Comparison of ENCODE assay signal across 15 mouse cellular contexts in the genomic region with DNA sequence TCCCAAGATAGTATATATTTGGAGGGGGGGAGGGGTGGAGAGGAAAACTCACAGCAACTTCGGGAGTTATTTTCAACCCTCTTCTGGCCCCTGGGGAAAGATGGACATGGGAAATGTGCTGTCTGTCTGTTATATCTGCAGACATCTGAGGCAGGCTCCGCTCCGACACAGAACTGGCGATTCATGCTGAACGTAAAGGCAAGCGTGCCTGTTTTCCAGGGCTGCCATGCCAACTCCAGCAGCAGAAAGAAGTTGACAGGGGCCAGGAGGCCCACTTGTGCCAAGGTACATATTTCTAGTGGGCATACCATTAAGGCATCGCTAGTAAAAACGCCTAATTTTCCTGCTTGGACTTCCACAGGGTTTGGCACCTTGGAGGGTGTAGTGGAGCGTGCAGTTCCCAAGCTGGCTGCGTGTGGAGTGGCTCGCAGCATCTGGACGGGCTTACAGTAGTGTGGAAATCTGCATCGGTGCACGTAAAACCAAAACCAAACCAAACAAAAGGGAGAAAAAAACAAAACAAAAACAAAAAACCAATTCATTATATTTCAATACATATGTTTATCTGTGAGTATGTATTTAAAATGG. TPM values are rescaled to one million over a fixed set of nuclear protein-coding genes. Genes with fewer than 3 reads are reported as not detected.
DNase-seq lines count a peak whose midpoint lies in the region; ATAC-seq lines count a peak whose summit lies in the region.
"Had no signal": no experiment of that assay in that cellular context is flagged by ENCODE, and none has a peak within 500 bp of the region (broad histone marks: within the 10 kb centered on the region; RNA-seq: fewer than 3 reads in every experiment).

No protein-coding gene starts in this region.

- H3K4me2 ChIP-seq in hindbrain, embryonic 13.5 days, result no peak overlapping the region
- no peak overlapping the region for H3K4me2 ChIP-seq in hindbrain, embryonic 12.5 days (replicated peaks)
- peak overlapping the region; percentile 7; the same call in 1 of the 2 replicates for H3K4me2 ChIP-seq in lung, embryonic 16.5 days (ENCODE audit: low read depth, low read length)
- H3K4me2 ChIP-seq in limb, embryonic 15.5 days, result peak overlapping the region; percentile 26; the same call in 1 of the 2 replicates

- 69% methylated on average over 14 of the region's 14 CpGs for WGBS in heart, embryonic 10.5 days
- WGBS in hindbrain, embryonic 13.5 days, result 71% methylated on average over 14 of the region's 14 CpGs
- 81% methylated on average over 14 of the region's 14 CpGs for WGBS in hindbrain, embryonic 12.5 days
- 56% methylated on average over 14 of the region's 14 CpGs for WGBS in lung, embryonic 16.5 days
- 43% methylated on average over 14 of the region's 14 CpGs for WGBS in limb, embryonic 15.5 days

- no peaks in the 10 kb centered on the region for H3K36me3 ChIP-seq in heart, embryonic 10.5 days
- H3K36me3 ChIP-seq in hindbrain, embryonic 13.5 days, result no peaks in the 10 kb centered on the region
- H3K36me3 ChIP-seq in hindbrain, embryonic 12.5 days, result no peaks in the 10 kb centered on the region
- no peaks in the 10 kb centered on the region for H3K36me3 ChIP-seq in lung, embryonic 16.5 days (ENCODE audit: control insufficient read depth, insufficient read depth, low read length)
- H3K36me3 ChIP-seq in limb, embryonic 15.5 days, result no peaks in the 10 kb centered on the region

- no peaks in the 10 kb centered on the region; the same call in 1 of the 2 replicates for H3K9me3 ChIP-seq in heart, embryonic 10.5 days
- no peaks in the 10 kb centered on the region for H3K9me3 ChIP-seq in hindbrain, embryonic 13.5 days
- no peaks in the 10 kb centered on the region; the same call in 1 of the 2 replicates for H3K9me3 ChIP-seq in hindbrain, embryonic 12.5 days (replicated peaks)
- H3K9me3 ChIP-seq in lung, embryonic 16.5 days (ENCODE audit: control insufficient read depth, low read length), result no peaks in the 10 kb centered on the region
- no peaks in the 10 kb centered on the region for H3K9me3 ChIP-seq in limb, embryonic 15.5 days

- no peak overlapping the region for H3K27ac ChIP-seq in heart, embryonic 10.5 days
- peak overlapping the region; percentile 8; the same call in 1 of the 2 replicates for H3K27ac ChIP-seq in hindbrain, embryonic 13.5 days
- no peak overlapping the region for H3K27ac ChIP-seq in hindbrain, embryonic 12.5 days
- peak overlapping the region; percentile 33; the same call in 1 of the 2 replicates for H3K27ac ChIP-seq in lung, embryonic 16.5 days (ENCODE audit: low read length)
- H3K27ac ChIP-seq in limb, embryonic 15.5 days, result peak overlapping the region; percentile 82
- H3K27ac ChIP-seq: liver, embryonic 14.5 days had no signal

- DNase-seq in heart, adult 11 months, result peak; percentile 91
- no peak for DNase-seq in heart, embryonic 10.5 days (ENCODE audit: low spot score)
- DNase-seq in lung, postnatal 14 days, result no peak
- DNase-seq in urinary bladder, postnatal 4 days (ENCODE audit: low spot score in 2 of 2), result no peak
- DNase-seq: cerebellum, adult 9-11 months; gastrocnemius, postnatal 10 days; midbrain, embryonic 14.5 days; right cerebral cortex, postnatal 25 days; thymus, postnatal 36 days had no signal

- H3K4me1 ChIP-seq in heart, embryonic 10.5 days, result peaks cover 12% of the 10 kb centered on the region
- H3K4me1 ChIP-seq in hindbrain, embryonic 13.5 days (replicated peaks), result peaks cover 12% of the 10 kb centered on the region
- H3K4me1 ChIP-seq in hindbrain, embryonic 12.5 days, result no peaks in the 10 kb centered on the region
- H3K4me1 ChIP-seq in lung, embryonic 16.5 days (replicated peaks; ENCODE audit: control insufficient read depth, insufficient read depth, low read length), result peaks cover 13% of the 10 kb centered on the region
- H3K4me1 ChIP-seq in limb, embryonic 15.5 days, result peaks cover 12% of the 10 kb centered on the region; the same call in 1 of the 2 replicates

- ATAC-seq in hindbrain, embryonic 13.5 days (ENCODE audit: low FRiP score), result no peak
- ATAC-seq in hindbrain, embryonic 12.5 days (ENCODE audit: low FRiP score), result no peak
- peak; percentile 41; the same call in 1 of the 2 replicates for ATAC-seq in lung, embryonic 16.5 days (ENCODE audit: low read depth)
- ATAC-seq in limb, embryonic 15.5 days (ENCODE audit: insufficient number of reproducible peaks, low FRiP score, low TSS enrichment, low read depth), result peak; percentile 74
- ATAC-seq: Patski had no signal

- no peak overlapping the region for H3K9ac ChIP-seq in hindbrain, embryonic 13.5 days
- H3K9ac ChIP-seq in hindbrain, embryonic 12.5 days, result no peak overlapping the region
- no peak overlapping the region for H3K9ac ChIP-seq in lung, embryonic 16.5 days (ENCODE audit: low read length)
- no peak overlapping the region for H3K9ac ChIP-seq in limb, embryonic 15.5 days
- H3K9ac ChIP-seq: liver, embryonic 14.5 days had no signal

- H3K4me3 ChIP-seq in heart, embryonic 10.5 days, result no peak overlapping the region
- H3K4me3 ChIP-seq in hindbrain, embryonic 13.5 days, result no peak overlapping the region
- no peak overlapping the region for H3K4me3 ChIP-seq in hindbrain, embryonic 12.5 days
- no peak overlapping the region for H3K4me3 ChIP-seq in lung, embryonic 16.5 days (ENCODE audit: low read length)
- H3K4me3 ChIP-seq in limb, embryonic 15.5 days, result peak overlapping the region; percentile 8; the same call in 1 of the 2 replicates

- no peaks in the 10 kb centered on the region for H3K27me3 ChIP-seq in heart, embryonic 10.5 days (ENCODE audit: insufficient read depth, poor library complexity, severe bottlenecking)
- H3K27me3 ChIP-seq in hindbrain, embryonic 13.5 days, result no peaks in the 10 kb centered on the region
- no peaks in the 10 kb centered on the region for H3K27me3 ChIP-seq in hindbrain, embryonic 12.5 days
- no peaks in the 10 kb centered on the region for H3K27me3 ChIP-seq in lung, embryonic 16.5 days (ENCODE audit: control insufficient read depth, insufficient read depth, low read depth, low read length)
- no peaks in the 10 kb centered on the region for H3K27me3 ChIP-seq in limb, embryonic 15.5 days
- H3K27me3 ChIP-seq: Patski had no signal

RNA-seq across cellular contexts. Expression of a gene that starts 37.1 kb away (rescaled TPM):
- polyA plus RNA-seq in heart, embryonic 10.5 days (2016; fragmentation: Nextera tagmentation; extraction: Ambion mirVana), result 23.6 and 25.9 TPM in 2 replicates
- polyA plus RNA-seq in hindbrain, embryonic 13.5 days (2015; fragmentation: Nextera tagmentation; extraction: Ambion mirVana), result 10.4 and 13.0 TPM in 2 replicates
- polyA plus RNA-seq in hindbrain, embryonic 12.5 days (2016; fragmentation: Nextera tagmentation; extraction: Ambion mirVana), result 20.9 and 23.6 TPM in 2 replicates
- polyA plus RNA-seq in lung, embryonic 16.5 days (2015; fragmentation: Nextera tagmentation; extraction: Ambion mirVana), result 44.9 and 48.0 TPM in 2 replicates
- 36.2 and 36.3 TPM in 2 replicates for polyA plus RNA-seq in limb, embryonic 15.5 days (2015; fragmentation: Nextera tagmentation; extraction: Ambion mirVana)

Comparison
In these comparisons a context has a peak if more than half of its experiments do, and no peak if none do; other contexts are left out.
1. H3K27ac ChIP-seq: peak in hindbrain, embryonic 13.5 days (single experiment), lung, embryonic 16.5 days (single experiment) and limb, embryonic 15.5 days (single experiment); none in heart, embryonic 10.5 days (single experiment) and hindbrain, embryonic 12.5 days (single experiment).
2. ATAC-seq: peak in lung, embryonic 16.5 days (single experiment) and limb, embryonic 15.5 days (single experiment); none in hindbrain, embryonic 13.5 days (single experiment) and hindbrain, embryonic 12.5 days (single experiment).
3. H3K4me2 ChIP-seq: peak in lung, embryonic 16.5 days (single experiment) and limb, embryonic 15.5 days (single experiment); none in hindbrain, embryonic 13.5 days (single experiment) and hindbrain, embryonic 12.5 days (single experiment).